In genomic region chr10:12298887-12299286, GRCm38 (mm10) we compare ENCODE assay signal across 29 mouse cellular contexts.
DNase-seq lines count a peak whose midpoint lies in the region; ATAC-seq and TF ChIP-seq lines count a peak whose summit lies in the region.
"Had no signal": no experiment of that assay in that cellular context is flagged by ENCODE, and none has a peak within 500 bp of the region (broad histone marks: within the 10 kb centered on the region; RNA-seq: fewer than 3 reads in every experiment).

No protein-coding gene starts in this region.

- ATAC-seq in megakaryocyte progenitor cell, adult 5-6 weeks (replicated peaks; ENCODE audit: poor library complexity), result peak; percentile 48
- ATAC-seq: forebrain, embryonic 13.5 days had no signal

- H3K9me3 ChIP-seq in ES-E14 (ENCODE audit: control insufficient read depth, insufficient read depth, low read depth, low read length), result no peaks in the 10 kb centered on the region
- H3K9me3 ChIP-seq: forebrain, embryonic 13.5 days; hindbrain, embryonic 10.5 days; hindbrain, embryonic 15.5 days; limb, embryonic 12.5 days; liver, embryonic 15.5 days; midbrain, embryonic 12.5 days had no signal

- in situ Hi-C loops in ES-E14 (cut with MboI; ENCODE audit: low sequenced_read_pairs in 2 of 2, unreplicated experiment in 2 of 2), result no loop called here

- peak; percentile 84 for DNase-seq in 3T3-L1 (ENCODE audit: low read depth, low spot score)
- DNase-seq in ES-E14 (ENCODE audit: low read depth, low spot score), result no peak
- DNase-seq in adipocyte (ENCODE audit: low spot score), result peak; percentile 45
- no peak for DNase-seq in testis, postnatal 10 days (ENCODE audit: low spot score)
- DNase-seq in right cerebral cortex, adult 2 months (ENCODE audit: low spot score in 2 of 2), result no peak
- no peak for DNase-seq in right cerebral cortex, postnatal 25 days
- DNase-seq in urinary bladder, adult 18-20 months (ENCODE audit: low spot score in 2 of 2), result no peak
- DNase-seq: adrenal gland, postnatal 14 days; cerebellum, adult 18-20 months; cerebellum, postnatal 10 days; gastrocnemius, postnatal 25 days; heart, adult 2 months; heart, postnatal 10 days; kidney, adult 18-20 months; kidney, postnatal 36 days; lung, embryonic 14.5 days; retina, postnatal 1 day; spleen, adult 18-20 months; thymus, postnatal 4 days had no signal

- no peaks in the 10 kb centered on the region for H3K4me1 ChIP-seq in ES-E14 (ENCODE audit: control insufficient read depth in 2 of 2, insufficient read depth in 2 of 2, low read length in 2 of 2, poor library complexity in 1 of 2)
- H3K4me1 ChIP-seq: forebrain, embryonic 13.5 days; heart, embryonic 13.5 days; hindbrain, embryonic 10.5 days; hindbrain, embryonic 15.5 days; limb, embryonic 12.5 days; liver, embryonic 15.5 days; midbrain, embryonic 12.5 days had no signal

- H3K9ac ChIP-seq in ES-E14 (ENCODE audit: insufficient read depth, low read depth, low read length, poor library complexity, severe bottlenecking), result no peak overlapping the region
- H3K9ac ChIP-seq: forebrain, embryonic 13.5 days; heart, embryonic 13.5 days; hindbrain, embryonic 15.5 days; limb, embryonic 12.5 days; liver, embryonic 15.5 days; lung, embryonic 14.5 days; midbrain, embryonic 12.5 days had no signal

- H3K36me3 ChIP-seq in ES-E14 (ENCODE audit: control insufficient read depth, insufficient read depth, low read length, poor library complexity, severe bottlenecking), result no peaks in the 10 kb centered on the region
- H3K36me3 ChIP-seq: heart, embryonic 13.5 days; hindbrain, embryonic 10.5 days; hindbrain, embryonic 15.5 days; limb, embryonic 12.5 days; liver, embryonic 15.5 days; midbrain, embryonic 12.5 days had no signal

- no peak overlapping the region for H3K4me3 ChIP-seq in ES-E14 (ENCODE audit: insufficient read depth in 1 of 2, low read depth in 1 of 2, low read length in 2 of 2, poor library complexity in 1 of 2, severe bottlenecking in 1 of 2)
- H3K4me3 ChIP-seq: forebrain, embryonic 13.5 days; heart, adult 2 months; heart, embryonic 13.5 days; hindbrain, embryonic 10.5 days; hindbrain, embryonic 15.5 days; layer of hippocampus, adult 2 months; left cerebral cortex, adult 2 months; limb, embryonic 12.5 days; liver, embryonic 15.5 days; midbrain, embryonic 12.5 days had no signal

- H3K27ac ChIP-seq in ES-E14 (ENCODE audit: insufficient read depth, low read depth, low read length, poor library complexity, severe bottlenecking), result no peak overlapping the region
- H3K27ac ChIP-seq: forebrain, embryonic 13.5 days; heart, adult 2 months; heart, embryonic 13.5 days; hindbrain, embryonic 10.5 days; hindbrain, embryonic 15.5 days; layer of hippocampus, adult 2 months; left cerebral cortex, adult 2 months; limb, embryonic 12.5 days; liver, embryonic 15.5 days; midbrain, embryonic 12.5 days had no signal

TF ChIP-seq in ES-E14, 5 proteins besides CTCF, POLR2A, EP300 and RAD21:
- TF ChIP-seq ZC3H11A (IDR thresholded peaks at IDR 0.05; ENCODE audit: borderline replicate concordance, low read depth, low read length), result no peak
- peak; percentile 62; the same call in 1 of the 2 replicates for TF ChIP-seq MAFK (IDR thresholded peaks at IDR 0.05; ENCODE audit: insufficient read depth, low read depth, low read length)

Comparison
In these comparisons a context has a peak if more than half of its experiments do, and no peak if none do; other contexts are left out.
1. DNase-seq: peak in 3T3-L1 (single experiment) and adipocyte (single experiment); none in ES-E14 (single experiment), testis, postnatal 10 days (single experiment), right cerebral cortex, adult 2 months (0 of 2), right cerebral cortex, postnatal 25 days (single experiment) and urinary bladder, adult 18-20 months (0 of 2).